Mouse (Mus musculus) kidney, adult 11 months (tissue): ENCODE results near the gene Isyna1.

Source experiments
- DNase-seq: peaks from one replicate; pipeline ENCODE4 v3.0.0; 2022

Gene Isyna1

DNA sequence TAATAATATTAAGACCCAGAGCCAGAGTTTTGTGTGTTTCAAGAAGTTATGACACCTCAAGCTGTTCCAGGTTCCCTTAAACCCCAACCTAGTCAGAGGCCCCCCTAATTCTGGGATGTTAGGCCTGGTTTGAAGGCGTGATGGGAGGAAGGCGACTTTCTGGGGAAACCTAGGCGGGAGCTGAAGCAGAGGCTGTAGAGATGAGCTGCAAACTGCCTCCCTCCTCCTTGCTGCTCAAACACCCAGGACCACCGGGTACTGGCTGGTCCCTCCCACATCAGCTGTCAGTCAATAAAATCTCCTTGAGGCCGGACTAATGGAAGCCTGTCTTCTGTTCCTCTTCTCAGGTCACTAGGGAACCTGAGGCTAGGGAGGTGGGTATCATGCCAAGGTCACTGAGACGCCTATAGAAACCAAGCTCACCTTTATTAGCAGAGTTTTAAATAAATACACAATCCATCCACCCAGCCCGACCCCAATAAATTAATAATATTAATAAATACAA, 34.9 kb downstream of the Isyna1 start:
- no peak for DNase-seq

DNA sequence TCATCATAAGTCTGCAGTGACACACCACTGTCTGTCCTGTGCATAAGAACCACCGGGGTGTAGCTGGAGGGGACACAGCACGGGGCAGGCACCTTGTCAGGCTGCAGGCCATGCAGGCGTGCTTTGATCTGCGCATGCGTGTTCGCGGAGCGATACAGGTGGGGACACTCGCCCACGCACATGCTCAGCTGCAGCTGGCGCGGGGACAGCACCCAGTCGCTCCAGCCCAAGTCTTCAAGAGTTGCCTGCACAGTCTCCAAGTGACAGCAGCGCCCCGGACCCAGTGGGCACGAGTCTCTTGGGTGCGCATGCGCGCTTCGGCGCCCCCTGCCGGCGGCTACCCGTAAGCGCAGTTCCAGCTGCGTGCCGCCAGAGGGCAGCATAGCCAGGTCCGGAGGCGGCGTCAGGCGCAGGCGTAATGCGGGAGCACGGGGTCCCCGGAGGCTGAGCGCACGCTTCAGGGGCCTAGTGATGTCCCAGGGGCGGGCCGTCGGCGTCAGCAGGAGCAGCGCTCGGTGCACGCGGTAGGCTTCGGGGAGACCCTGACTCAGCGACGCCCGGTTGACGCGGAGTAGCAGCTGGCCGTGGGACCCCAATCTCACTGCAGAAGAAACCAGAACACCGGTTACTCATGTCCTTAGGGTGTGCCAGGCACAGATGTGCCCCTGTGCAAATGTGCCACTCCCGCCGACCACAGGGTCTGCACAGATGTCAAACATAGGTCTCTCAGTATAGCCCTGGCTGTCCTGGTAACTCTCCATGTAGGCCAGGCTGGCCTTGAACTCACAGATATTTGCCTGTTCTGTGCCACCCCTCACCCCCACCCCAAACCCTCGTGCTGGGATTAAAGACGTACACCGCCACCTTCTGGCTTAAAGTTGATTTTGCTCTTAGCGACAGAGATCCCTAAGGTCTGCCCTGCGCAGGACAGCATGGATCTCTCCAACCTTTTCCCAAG, 35.7 kb downstream of the Isyna1 start:
- DNase-seq = peak; percentile 84

GRCm38 (mm10) chr8:70630532-70631381, 36.6 kb downstream of the Isyna1 start:
- peak; percentile 83 for DNase-seq

DNA sequence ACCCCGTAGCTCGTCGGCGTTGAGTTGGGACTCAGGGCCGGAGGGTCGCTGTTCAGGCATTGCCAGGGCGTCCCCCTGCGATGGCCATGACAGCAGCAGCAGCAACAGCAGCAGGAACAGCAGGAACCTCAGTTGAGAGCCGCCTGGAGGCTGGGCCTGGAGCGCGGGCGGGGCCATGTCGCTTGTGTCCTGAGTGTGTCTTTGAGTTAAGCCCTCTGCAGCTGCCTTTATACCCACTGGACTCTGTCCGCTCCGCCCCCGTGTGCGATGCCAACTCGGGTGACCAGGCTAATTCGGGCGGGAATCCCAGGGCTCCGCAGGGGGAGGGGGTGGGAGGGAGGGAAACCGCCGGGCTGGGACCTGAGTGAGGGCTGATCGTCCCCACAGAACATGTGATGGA, 37.3 kb downstream of the Isyna1 start:
- DNase-seq = peak; percentile 79

GRCm38 (mm10) chr8:70632346-70632892, 38.2 kb downstream of the Isyna1 start, which contains the start of gene Gdf15:
Gdf15 (minus strand) TSS chr8:70632456.
- DNase-seq = no peak

GRCm38 (mm10) chr8:70634066-70634465, 39.9 kb downstream of the Isyna1 start:
- peak; percentile 90 for DNase-seq

- peak; percentile 77 for DNase-seq
Observed at GRCm38 (mm10) chr8:70635527-70635926, 41.4 kb downstream of the Isyna1 start.

DNA sequence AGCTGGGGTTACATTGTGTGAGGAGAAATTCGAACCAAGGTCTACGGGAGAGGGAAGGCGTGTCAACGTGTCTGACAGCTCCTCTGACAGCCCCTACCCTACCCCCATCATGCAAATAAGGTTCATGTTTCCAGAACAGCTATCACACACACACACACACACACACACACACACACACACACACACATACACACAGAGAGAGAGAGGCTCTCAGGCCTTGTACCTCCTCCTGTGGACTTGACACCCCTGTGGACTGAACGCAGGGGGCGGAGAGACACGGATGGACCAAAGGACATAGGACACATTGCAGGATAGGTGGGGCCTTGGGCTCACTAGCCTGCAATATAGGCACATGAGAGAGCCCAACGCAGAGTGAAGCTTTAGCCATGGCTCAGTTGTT, 42.7 kb downstream of the Isyna1 start:
- DNase-seq = peak; percentile 68

GRCm38 (mm10) chr8:70638752-70639151, 44.6 kb downstream of the Isyna1 start:
- no peak for DNase-seq

- no peak for DNase-seq
Observed at GRCm38 (mm10) chr8:70643019-70643418, 48.8 kb downstream of the Isyna1 start.

DNA sequence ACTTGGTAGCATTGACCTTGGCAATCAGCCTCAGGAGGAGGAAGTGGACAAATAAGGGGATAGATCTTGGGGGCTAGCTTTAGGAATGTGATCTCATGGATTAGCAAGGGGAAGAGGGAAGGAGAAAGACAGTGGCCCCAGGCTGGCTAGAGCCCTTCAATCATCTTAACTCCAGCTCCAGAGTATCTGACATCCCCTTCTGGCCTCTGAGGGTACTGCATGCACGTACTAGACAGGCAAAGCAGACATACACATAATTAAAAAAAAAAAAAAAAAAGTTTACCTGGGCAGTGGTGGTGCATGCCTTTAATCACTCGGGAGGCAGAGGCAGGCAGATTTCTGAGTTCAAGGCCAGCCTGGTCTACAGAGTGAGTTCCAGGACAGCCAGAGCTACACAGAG, 49.9 kb downstream of the Isyna1 start:
- DNase-seq = no peak

GRCm38 (mm10) chr8:70645501-70646224, 51.5 kb downstream of the Isyna1 start:
- peak; percentile 76 for DNase-seq

- DNase-seq = no peak
Observed at GRCm38 (mm10) chr8:70646369-70646768, 52.2 kb downstream of the Isyna1 start.

- no peak for DNase-seq
Observed at GRCm38 (mm10) chr8:70646775-70647174, 52.6 kb downstream of the Isyna1 start.
